Mouse (Mus musculus) heart, postnatal 0 days (tissue): ENCODE measurements around the gene Ephb6. TPM values are rescaled to one million over a fixed set of nuclear protein-coding genes. Genes with fewer than 3 reads are reported as not detected.

Experiments
- ATAC-seq: fragments of 200-750 bp; cut with Nextera tagmentation; 2 replicates; pipeline ENCODE4 v1.8.0; 2017; ENCODE audit warnings: low read depth, moderate number of reproducible peaks, moderate library complexity; ENCODE audit not compliant: insufficient read depth
- DNase-seq: peaks from one replicate; pipeline ENCODE4 v3.0.0-alpha.2; 2016; ENCODE audit warnings: low spot score
- H3K27ac ChIP-seq: fragments of 300-500 bp; sonication (generic); 2 replicates; pipeline ENCODE4 v1.5.1; 2014; ENCODE audit warnings: low read depth, mild to moderate bottlenecking
- H3K27me3 ChIP-seq: fragments of 300-500 bp; sonication (generic); 2 replicates; pipeline ENCODE4 v1.6.1; 2014; ENCODE audit warnings: low read length, mixed read lengths; ENCODE audit not compliant: control insufficient read depth, insufficient read depth
- H3K36me3 ChIP-seq: fragments of 300-500 bp; sonication (generic); replicated peaks from 2 replicates; pipeline ENCODE4 v1.6.1; 2014; ENCODE audit warnings: low read length, mixed read lengths; ENCODE audit not compliant: control insufficient read depth, insufficient read depth
- H3K4me1 ChIP-seq: fragments of 300-500 bp; sonication (generic); 2 replicates; pipeline ENCODE4 v1.6.1; 2014; ENCODE audit warnings: antibody characterized with exemption; ENCODE audit not compliant: control insufficient read depth, insufficient read depth
- H3K4me2 ChIP-seq: fragments of 300-500 bp; sonication (generic); 2 replicates; pipeline ENCODE4 v1.6.1; 2014; ENCODE audit warnings: low read depth, mild to moderate bottlenecking, low read length, moderate library complexity
- H3K4me3 ChIP-seq: fragments of 300-500 bp; sonication (generic); 2 replicates; pipeline ENCODE4 v1.5.1; 2014; ENCODE audit warnings: low read depth, low read length
- H3K9ac ChIP-seq: fragments of 300-500 bp; sonication (generic); replicated peaks from 2 replicates; pipeline ENCODE4 v1.6.1; 2014; ENCODE audit warnings: low read depth, low read length, mixed read lengths
- H3K9me3 ChIP-seq: fragments of 300-500 bp; sonication (generic); replicated peaks from 2 replicates; pipeline ENCODE4 v1.6.1; 2016; ENCODE audit warnings: low read length; ENCODE audit not compliant: control insufficient read depth
- CTCF ChIP-seq: IDR thresholded peaks from 2 replicates; pipeline ENCODE4 v1.5.1; 2016; ENCODE audit warnings: antibody characterized with exemption, control low read depth, low read depth
- EP300 ChIP-seq: IDR thresholded peaks from 2 replicates; pipeline ENCODE4 v1.6.1; 2016; ENCODE audit warnings: antibody characterized with exemption, low read depth
- WGBS: fragments of 180-500 bp; shearing (Covaris S2); extraction: QIAGEN DNeasy Blood & Tissue Kit; methylation state at CpG from one replicate; pipeline ENCODE4 v1.1.7; 2014; 5-methylcytosine and 5-hydroxymethylcytosine counted together
- polyA plus RNA-seq: library from polyadenylated mRNA; unstranded; fragments of >200 nt; fragmentation: Nextera tagmentation; extraction: Ambion mirVana; gene quantifications from 2 replicates; pipeline ENCODE4 v1.2.1, GENCODE M21; 2015
- total RNA-seq: library from RNA; depleted of rRNA; stranded (reverse); fragments of >200 nt; gene quantifications from 2 replicates; pipeline ENCODE4 v1.2.3, GENCODE M21; 2014; ENCODE audit warnings: low replicate concordance

The Ephb6 gene
- total and polyA plus RNA-seq, 2 experiments from 2014 or later = 1.8 to 2.1 TPM

DNA sequence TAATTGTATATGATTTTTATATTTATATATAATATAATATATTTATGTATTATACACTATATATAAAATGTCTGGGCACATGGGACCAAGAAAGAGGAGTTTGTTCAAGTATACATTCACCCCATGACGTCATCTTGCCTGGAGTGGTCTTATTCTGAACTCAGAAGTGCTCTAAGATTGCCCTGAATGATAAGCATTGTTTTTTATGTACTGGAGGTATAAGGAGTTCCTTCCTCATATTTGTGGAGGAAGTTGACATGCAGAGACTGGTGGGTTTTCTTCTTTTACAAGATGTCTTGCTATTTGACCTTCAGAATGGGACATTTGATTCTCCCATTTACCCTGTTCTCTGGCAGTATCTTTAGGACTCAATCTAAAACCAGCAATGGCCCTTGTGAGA is 22.9 kb downstream of the Ephb6 start:
- no peak for ATAC-seq
- no peaks in the 10 kb centered on the region for H3K9me3 ChIP-seq
- H3K9ac ChIP-seq = no peak overlapping the region
- no peak overlapping the region for H3K4me3 ChIP-seq
- no peaks in the 10 kb centered on the region for H3K27me3 ChIP-seq
- WGBS = 45% methylated on average over 1 of the region's 1 CpGs
- no peak for DNase-seq
- TF ChIP-seq CTCF = no peak
- TF ChIP-seq EP300 = no peak
- H3K4me2 ChIP-seq = no peak overlapping the region
- no peak overlapping the region for H3K27ac ChIP-seq
- H3K36me3 ChIP-seq = no peaks in the 10 kb centered on the region
- H3K4me1 ChIP-seq = no peaks in the 10 kb centered on the region

DNA sequence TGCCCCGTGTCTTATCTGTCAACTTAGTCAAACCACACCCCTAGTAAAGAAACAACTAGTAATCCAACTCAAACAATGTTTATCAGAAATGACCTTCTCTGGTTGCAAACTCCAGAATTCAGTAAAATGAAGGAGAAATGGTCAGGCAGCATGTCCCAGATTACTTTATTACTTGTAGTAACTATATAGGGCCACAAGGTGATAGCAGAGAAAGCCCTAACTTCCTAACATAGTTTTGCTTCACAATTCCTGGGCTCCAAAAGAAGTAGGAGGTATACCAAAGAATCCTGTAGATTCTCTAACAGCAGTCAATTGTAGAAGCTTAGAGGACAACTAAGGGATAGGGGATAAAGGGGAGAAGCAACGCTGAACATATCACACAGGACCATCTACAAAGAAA is 25.5 kb downstream of the Ephb6 start:
- DNase-seq = no peak
- TF ChIP-seq EP300 (no peak), CTCF (no peak)
- 63% methylated on average over 2 of the region's 2 CpGs for WGBS

DNA sequence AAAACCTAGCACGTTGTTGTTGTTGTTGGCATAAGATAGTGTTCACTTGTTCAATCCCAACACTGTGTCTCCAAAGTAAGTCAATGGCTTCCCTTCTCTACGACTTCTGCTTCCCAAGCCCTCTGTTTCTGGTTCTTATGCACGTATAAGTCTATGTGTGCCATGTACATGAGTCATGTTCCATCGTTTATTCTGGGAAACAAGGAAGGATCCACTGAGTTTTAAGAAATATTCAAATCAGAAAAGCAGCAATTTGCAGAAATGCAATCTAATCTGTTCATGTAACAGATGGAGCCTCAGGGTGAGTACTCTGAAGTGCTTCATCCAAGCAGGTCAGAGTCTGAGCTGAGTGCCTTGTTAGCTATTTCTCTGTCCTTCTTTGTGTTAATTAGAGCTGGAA is 26.3 kb downstream of the Ephb6 start:
- no peak overlapping the region for H3K9ac ChIP-seq
- H3K4me3 ChIP-seq = no peak overlapping the region
- no peaks in the 10 kb centered on the region for H3K27me3 ChIP-seq
- H3K36me3 ChIP-seq = no peaks in the 10 kb centered on the region
- H3K4me2 ChIP-seq = no peak overlapping the region
- WGBS = 71% methylated on average over 4 of the region's 4 CpGs
- no peak for TF ChIP-seq EP300
- TF ChIP-seq CTCF = no peak
- no peak overlapping the region for H3K27ac ChIP-seq
- no peak for ATAC-seq
- no peaks in the 10 kb centered on the region for H3K4me1 ChIP-seq
- DNase-seq = no peak
- no peaks in the 10 kb centered on the region for H3K9me3 ChIP-seq

More for the DNA sequence above, 25.5 kb downstream of the Ephb6 start:
- Histone ChIP-seq H3K4me3 (no peak overlapping the region), H3K27me3 (no peaks in the 10 kb centered on the region), H3K36me3 (no peaks in the 10 kb centered on the region), H3K27ac (no peak overlapping the region), H3K4me2 (no peak overlapping the region), H3K4me1 (no peaks in the 10 kb centered on the region), H3K9me3 (no peaks in the 10 kb centered on the region), H3K9ac (no peak overlapping the region)
- no peak for ATAC-seq

DNA sequence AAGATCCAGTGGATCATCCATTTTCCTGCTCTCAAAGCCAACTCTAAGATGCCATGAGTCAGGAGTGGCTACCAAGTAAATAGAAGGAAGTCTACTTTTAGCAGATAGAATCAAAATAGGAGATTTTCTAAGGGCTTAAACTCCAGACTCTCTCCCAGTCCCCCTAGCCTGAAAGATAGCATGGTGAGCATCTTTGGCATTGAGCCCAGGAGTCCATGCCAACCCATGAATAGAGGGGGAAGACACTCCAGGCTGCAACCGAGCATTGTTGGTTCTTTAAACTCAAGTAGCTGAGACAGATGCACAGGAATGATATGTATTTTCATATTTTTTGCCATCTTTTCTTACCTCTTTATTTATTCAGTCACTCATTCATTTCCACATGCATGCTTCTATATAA is 29.9 kb downstream of the Ephb6 start:
- WGBS = 26% methylated on average over 1 of the region's 1 CpGs
- H3K36me3 ChIP-seq = no peaks in the 10 kb centered on the region
- H3K4me1 ChIP-seq = no peaks in the 10 kb centered on the region
- ATAC-seq = no peak
- H3K4me2 ChIP-seq = no peak overlapping the region
- no peaks in the 10 kb centered on the region for H3K9me3 ChIP-seq
- no peak overlapping the region for H3K9ac ChIP-seq
- H3K27ac ChIP-seq = no peak overlapping the region
- DNase-seq = no peak
- TF ChIP-seq EP300 = no peak
- no peak for TF ChIP-seq CTCF
- H3K27me3 ChIP-seq = no peaks in the 10 kb centered on the region
- H3K4me3 ChIP-seq = no peak overlapping the region

DNA sequence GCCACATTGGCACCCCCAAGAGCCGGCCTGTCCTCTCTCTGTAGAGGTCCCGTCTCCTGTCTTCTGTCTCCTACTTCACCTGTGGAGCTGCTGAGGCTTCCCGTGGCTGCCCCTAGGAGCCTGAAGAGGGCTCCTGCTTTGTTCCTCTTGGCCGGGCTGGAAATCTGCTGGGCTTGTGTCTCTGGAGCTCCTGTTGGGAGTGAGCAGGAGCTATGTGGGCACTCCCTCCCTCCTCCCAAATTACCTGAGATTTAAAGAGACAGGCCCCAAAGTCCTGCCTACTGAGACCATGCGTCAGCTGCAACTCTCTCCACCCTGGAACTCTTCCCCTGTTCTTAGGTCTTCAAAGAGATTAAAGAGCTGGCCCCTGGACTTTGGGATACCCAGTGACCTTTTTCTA is 30.9 kb downstream of the Ephb6 start, which contains the start of gene Trpv6:
TSS of gene Trpv6 (minus strand) at position 228 of the 400 bp plus-strand sequence.
- 13% methylated on average over 5 of the region's 5 CpGs for WGBS
- Histone ChIP-seq H3K9ac (no peak within 1 kb of the TSS), H3K27ac (no peak within 1 kb of the TSS), H3K27me3 (no peaks in the 10 kb centered on the region), H3K9me3 (no peaks in the 10 kb centered on the region), H3K36me3 (no peaks in the 10 kb centered on the region), H3K4me2 (no peak within 1 kb of the TSS), H3K4me1 (no peaks in the 10 kb centered on the region), H3K4me3 (no peak within 1 kb of the TSS)
- DNase-seq (no peak), ATAC-seq (no peak)
- no peak for TF ChIP-seq CTCF
- TF ChIP-seq EP300 = no peak

DNA sequence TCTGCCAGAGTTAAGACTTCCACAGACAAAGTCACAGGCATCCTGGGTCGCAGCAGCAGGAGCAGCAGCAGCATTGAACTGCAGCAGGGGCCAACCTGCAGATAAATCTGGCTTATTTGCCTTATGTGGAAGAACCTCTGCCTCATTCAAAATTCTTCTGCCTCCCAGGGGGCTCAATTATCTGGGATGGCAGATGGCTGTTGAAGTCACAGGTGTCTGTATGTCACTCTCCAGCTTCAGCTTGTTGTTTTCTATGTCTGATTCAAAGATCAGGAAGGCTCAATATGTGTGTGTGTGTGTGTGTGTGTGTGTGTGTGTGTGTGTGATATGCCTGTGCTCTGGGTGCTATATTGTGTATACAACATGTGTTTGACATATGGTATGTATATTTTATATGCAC is 32.1 kb downstream of the Ephb6 start:
- no peak for TF ChIP-seq CTCF
- no peak for TF ChIP-seq EP300
- 16% methylated on average over 1 of the region's 1 CpGs for WGBS
- H3K27ac ChIP-seq = no peak overlapping the region
- H3K27me3 ChIP-seq = no peaks in the 10 kb centered on the region
- H3K9ac ChIP-seq = no peak overlapping the region
- no peak overlapping the region for H3K4me3 ChIP-seq
- no peaks in the 10 kb centered on the region for H3K36me3 ChIP-seq
- H3K4me2 ChIP-seq = no peak overlapping the region
- ATAC-seq = no peak
- H3K4me1 ChIP-seq = no peaks in the 10 kb centered on the region
- no peaks in the 10 kb centered on the region for H3K9me3 ChIP-seq
- DNase-seq = no peak
